Mouse (Mus musculus) T-helper 17 cell (primary cell): Measurements from ENCODE around the gene Klk13.
"Not testable (repeated sequence)": the region's sequence is repeated elsewhere in the genome, so short reads cannot be mapped to it uniquely, and the experiment has no call there.

Experiments used
- in situ Hi-C, 2 experiments: fragments of 300-600 bp; cut with MboI, MseI; formaldehyde crosslinking; loops; 1 replicate in 1 of 2; 2 replicates in 1 of 2; pipeline ENCODE4 v1.15.1; 2025; ENCODE audit warnings: high pct_unique_total_duplicates in 2 of 2

Klk13 gene

DNA sequence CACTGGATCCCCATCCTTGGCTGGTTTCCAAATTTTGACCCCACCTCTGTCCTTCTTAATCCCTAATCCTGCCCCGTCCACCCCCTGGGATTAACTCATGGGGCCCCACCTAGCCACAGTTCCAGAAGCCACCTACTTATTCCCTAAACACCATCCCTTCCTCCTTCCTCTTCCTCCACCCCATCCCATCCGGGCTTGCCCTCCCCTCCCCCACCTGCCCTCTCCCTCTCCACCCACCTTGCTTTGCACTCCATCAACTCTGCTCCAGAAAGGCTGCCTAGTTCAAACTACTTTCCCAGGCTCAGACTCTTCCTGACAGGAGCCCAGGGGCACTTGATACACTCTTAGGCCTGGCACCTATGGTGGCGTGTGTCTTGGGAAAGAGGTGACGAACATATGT is at the start of gene Klk13:
Klk13 (plus strand) TSS at position 301 of the 400 bp plus-strand sequence.
- in situ Hi-C loops = no loop called here

DNA sequence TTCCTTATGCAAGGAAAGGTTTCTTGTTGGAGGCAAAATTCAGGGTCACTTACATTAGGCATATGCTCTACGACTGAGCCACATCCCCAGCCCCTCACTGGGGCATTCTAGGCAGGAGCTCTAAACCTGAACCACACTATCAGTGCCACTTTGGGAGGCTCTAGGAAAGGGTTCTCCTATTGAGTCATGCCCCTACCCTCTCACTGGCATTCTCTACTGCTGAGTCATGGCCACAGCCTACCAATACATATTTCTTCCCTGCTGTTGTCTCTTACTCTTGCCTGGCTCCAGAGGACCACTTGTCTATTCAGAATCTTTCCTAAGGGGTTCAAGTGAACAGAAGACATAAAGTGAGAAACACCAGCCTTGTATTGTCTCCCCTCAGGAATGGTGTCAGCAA is 49.6 kb upstream of the Klk13 start:
- in situ Hi-C loops = no loop called here

DNA sequence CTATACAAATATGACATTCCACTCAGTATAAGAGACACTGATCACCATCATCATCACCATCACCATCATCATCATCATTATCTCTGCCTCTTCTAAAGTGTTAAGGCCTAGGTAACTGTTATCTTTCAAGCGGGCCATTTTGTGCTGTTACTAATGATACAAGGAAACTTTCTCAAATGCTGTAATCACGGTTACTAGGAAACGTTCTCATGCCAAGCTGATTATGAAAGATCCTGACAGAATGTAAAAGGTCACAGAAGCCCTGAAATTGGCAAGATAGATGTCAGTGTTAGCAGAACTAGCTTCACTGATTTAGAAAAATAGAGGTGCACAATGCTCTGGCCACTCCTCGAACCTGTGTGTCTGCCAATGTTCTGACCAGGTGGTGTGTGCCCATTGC is 45.1 kb upstream of the Klk13 start:
- in situ Hi-C loops = not testable (repeated sequence)

GRCm38 (mm10) chr7:43668582-43668981 is 43.8 kb upstream of the Klk13 start:
- in situ Hi-C loops = no loop called here

- in situ Hi-C loops = loop anchor here (5.0 kb wide), 4 partner anchors 89 to 359 kb away; partner anchors contain the start of genes Klk10 (in 1 of the 2) and Zfp715 (in 1 of the 2)
Measured at GRCm38 (mm10) chr7:43671064-43671808, 41.1 kb upstream of the Klk13 start.

GRCm38 (mm10) chr7:43671809-43672580 is 40.4 kb upstream of the Klk13 start, which contains the start of gene Ctu1:
Ctu1 (plus strand) TSS chr7:43672016.
- in situ Hi-C loops = loop anchor here (5.0 kb wide), 4 partner anchors 90 to 360 kb away; partner anchors contain the start of genes Klk10 (in 1 of the 2) and Zfp715 (in 1 of the 2)

GRCm38 (mm10) chr7:43672581-43673260 is 39.6 kb upstream of the Klk13 start:
- in situ Hi-C loops = loop anchor here (5.0 kb wide), 4 partner anchors 90 to 360 kb away; partner anchors contain the start of genes Klk10 (in 1 of the 2) and Zfp715 (in 1 of the 2)

DNA sequence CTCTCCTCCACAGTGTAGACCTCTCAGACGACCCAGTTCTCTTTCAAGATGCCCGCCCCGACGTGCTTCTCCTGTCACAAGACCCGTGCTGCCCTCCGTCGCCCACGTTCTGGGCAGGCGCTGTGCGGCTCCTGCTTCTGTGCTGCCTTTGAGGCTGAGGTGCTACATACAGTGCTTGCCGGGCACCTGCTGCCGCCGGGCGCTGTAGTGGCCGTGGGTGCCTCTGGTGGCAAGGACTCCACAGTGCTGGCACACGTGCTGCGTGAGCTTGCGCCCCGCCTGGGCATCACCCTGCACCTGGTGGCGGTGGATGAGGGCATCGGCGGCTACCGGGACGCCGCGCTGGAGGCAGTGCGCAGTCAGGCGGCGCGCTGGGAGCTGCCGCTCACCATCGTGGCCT is 37.3 kb upstream of the Klk13 start:
- in situ Hi-C loops = no loop called here

GRCm38 (mm10) chr7:43678517-43678916 is 33.9 kb upstream of the Klk13 start:
- in situ Hi-C loops = no loop called here

DNA sequence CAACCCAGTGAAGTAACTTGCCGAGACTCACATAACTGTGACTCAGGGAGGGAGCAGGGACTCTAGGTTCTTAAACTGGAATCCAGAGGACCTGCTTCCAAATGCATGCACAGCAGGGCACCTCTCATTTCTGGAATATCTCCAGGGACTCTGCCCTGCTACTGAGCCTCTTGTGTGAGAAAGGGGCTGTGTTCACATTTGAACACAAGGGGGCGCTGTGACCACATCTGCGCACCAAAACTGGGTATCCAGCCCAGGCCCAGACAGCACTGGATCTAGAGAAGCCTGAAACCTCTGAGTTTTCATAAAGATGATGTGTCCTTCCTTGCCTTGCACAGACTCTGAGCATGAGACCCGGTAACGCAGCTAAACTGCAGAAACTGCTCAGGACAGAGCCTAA is 31.4 kb upstream of the Klk13 start:
- in situ Hi-C loops = loop anchor here (5.0 kb wide), 3 partner anchors 101 to 211 kb away; partner anchors contain the start of genes Klk10 (in 1 of the 2) and Klk4 (in 1 of the 2)

DNA sequence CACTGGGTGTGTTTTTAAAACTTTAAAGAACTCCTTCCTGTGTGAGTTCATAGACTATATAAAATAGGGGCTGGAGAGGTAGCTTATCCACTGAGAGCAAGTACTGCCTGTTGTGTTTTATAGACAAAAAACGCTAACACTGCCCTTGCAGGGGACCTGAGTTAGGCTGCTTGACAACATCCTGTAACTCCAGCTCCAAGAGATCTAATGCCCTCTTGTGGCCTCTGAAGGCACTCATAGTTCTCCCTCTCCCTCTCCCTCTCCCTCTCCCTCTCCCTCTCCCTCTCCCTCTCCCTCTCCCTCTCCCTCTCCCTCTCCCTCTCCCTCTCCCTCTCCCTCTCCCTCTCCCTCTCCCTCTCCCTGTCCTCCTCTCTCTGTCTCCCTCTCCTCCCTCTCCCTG is 29.9 kb upstream of the Klk13 start:
- in situ Hi-C loops = loop anchor here (5.0 kb wide), 3 partner anchors 100 to 210 kb away; partner anchors contain the start of genes Klk10 (in 1 of the 2) and Klk4 (in 1 of the 2)

DNA sequence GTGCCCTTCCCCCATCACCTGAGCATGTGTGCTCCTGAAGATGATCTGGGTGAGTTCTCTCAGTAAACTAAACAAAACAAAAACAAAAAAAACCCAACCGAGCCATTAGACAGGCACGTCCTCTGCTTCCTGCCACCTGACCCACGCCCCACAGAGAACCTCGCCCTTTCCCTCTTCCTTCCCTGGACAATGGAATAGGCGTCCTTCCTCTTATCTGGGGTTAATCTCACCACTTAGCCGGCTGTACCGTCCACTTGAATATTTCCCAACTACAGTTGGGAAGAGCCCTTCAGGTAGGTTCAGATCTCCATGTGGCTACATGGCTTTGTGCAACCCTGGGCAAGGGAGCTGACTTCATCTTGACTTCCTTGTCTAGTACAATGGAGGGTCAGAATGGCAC is 27.3 kb upstream of the Klk13 start:
- in situ Hi-C loops = no loop called here

DNA sequence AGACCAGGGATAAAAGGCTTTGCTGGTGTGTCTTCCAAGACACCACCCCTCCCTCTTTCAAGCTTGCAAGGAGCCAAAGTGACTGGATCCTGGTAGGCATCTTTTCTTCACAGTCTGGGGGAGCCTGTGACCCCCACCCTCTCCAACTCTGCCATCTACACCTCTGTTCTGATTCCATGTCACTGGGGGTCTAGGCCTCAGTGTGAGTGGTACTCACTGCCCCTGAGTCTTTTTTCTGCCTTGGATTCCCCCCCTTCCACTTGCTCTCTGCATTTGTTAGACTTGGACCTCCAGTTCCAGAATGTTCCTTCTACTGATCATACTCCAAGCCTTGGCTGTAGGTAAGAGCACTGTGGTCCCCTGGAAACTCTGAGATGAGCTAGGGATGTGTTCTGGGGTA is 22.2 kb upstream of the Klk13 start, which contains the start of gene Klk14:
Klk14 (plus strand) TSS at position 301 of the 400 bp plus-strand sequence.
- in situ Hi-C loops = no loop called here

GRCm38 (mm10) chr7:43710031-43710430 is 2.3 kb upstream of the Klk13 start:
- in situ Hi-C loops = no loop called here

GRCm38 (mm10) chr7:43712917-43713316 is 550 bp downstream of the Klk13 start:
- in situ Hi-C loops = no loop called here

- in situ Hi-C loops = no loop called here
Measured at GRCm38 (mm10) chr7:43713741-43714351, 1.5 kb downstream of the Klk13 start.

DNA sequence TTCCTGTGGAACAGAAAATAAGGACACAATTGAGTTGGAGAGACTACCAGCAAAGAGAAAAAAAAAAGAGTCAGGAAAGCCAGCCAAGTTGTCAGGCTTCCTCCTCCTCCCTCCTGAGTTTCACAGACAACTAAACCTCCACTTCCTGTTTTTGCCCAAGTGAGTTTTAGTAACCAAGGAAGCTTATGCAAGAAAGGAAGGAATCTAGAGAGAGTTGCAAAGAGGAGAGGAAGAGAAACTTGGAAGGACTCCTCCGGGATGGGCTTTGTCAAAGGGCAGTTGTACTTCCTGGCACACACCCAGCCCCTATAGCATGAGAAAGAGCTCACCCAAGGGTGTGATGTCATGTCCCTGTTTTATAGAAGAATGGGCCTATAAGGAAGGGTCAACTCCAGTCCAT is 35.4 kb downstream of the Klk13 start:
- in situ Hi-C loops = no loop called here

DNA sequence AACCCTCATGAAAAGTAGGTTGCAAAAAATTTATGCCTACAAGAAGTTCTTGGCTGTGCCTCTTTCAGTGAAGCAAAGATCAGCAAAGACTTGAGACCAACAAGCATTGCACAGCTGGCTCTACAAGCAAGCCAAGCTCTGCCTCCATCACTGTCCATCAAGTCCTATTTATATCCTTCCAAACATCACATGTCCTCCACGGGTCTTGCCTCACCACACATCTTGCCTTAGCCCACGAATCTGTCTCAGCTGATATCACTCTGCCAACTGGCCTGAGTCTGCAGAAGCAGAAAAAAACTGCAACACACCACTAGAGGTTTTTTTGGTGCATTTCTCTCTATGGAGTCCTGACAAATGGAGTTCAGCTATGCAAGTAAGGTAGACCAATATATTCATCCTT is 40.4 kb downstream of the Klk13 start:
- in situ Hi-C loops = no loop called here

DNA sequence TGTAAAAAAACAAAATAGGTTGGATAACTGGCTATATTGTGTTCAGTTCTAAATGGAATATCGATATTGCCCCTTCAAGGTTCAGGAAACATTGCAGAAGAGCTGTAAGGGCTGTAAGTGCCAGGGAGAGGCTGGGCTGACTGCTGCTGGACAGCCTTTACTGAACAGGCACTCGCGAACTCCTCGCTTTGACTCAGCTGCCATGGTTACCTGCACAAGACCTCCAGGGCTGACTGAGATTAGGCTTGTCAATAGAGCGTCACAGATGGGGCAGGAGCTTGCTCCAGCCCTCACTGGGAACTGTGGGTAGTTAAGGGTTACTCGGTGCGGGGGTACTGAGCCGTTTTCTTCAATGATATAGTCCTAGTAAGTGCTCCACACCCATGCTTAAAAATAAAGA is 54.1 kb downstream of the Klk13 start:
- in situ Hi-C loops = no loop called here

- in situ Hi-C loops = no loop called here
Measured at GRCm38 (mm10) chr7:43768597-43768996, 56.2 kb downstream of the Klk13 start, which contains the start of gene Klk12. Klk12 (plus strand) TSS chr7:43768897.

- in situ Hi-C loops = no loop called here
Measured at GRCm38 (mm10) chr7:43769636-43770035, 57.3 kb downstream of the Klk13 start.
